Mouse (Mus musculus): ENCODE data around the gene Gse1.

DNA sequence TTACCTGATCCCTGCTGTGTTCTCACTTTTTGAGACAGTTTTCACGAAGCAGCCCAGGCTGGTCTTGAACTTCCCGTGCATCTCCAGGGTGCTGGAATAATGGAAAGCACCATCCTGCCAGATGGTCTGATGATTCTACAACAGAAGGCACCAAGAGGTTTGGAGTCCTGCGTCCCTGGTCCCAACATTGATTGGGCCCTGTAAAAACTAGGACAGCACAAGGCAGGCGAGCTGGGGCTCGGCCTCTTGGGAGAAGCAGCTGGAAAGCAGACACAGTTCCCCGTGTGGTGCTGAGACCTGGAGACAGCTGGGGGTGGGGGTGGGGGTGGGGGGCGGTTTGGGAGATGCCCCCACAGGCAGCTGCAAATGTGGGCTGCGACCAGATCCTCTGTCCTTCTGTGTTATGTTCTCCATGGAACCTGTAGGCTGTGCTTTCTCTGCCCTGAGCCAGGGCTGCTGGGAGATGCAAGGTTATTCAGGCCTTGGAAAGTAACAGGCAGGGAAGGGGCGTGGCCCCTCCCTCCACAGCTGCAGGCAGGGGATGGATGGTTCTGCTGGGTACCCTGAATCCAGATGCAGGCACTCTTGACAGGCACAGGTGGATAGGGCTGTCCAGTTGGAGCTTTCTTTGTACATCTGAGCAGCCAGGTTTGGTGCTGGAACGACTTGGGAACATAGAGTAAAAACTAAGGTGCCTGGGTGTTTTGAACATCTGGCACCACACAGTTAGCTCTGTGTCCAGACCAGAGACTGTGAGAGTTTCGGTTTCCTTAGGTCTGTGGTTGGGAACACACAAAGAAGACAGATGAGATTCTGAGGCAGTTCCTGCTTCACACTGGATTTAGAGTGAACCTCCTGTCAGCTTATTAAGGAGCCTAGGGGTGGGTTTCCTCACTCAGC, 3.5 kb upstream of the Gse1 start:
- TF ChIP-seq MEF2A (IDR thresholded peaks at IDR 0.05; ENCODE audit: extremely low read depth, insufficient replicate concordance, low read depth, low read length, poor library complexity, severe bottlenecking) (no peak), POLR2A (IDR thresholded peaks at IDR 0.05; ENCODE audit: control insufficient read depth in 1 of 2, insufficient read depth in 1 of 2, low read depth in 1 of 2, low read length in 2 of 2, poor library complexity in 1 of 2) (no peak), GABPA (IDR thresholded peaks at IDR 0.05; ENCODE audit: low read depth, low read length) (no peak), CHD2 (IDR thresholded peaks at IDR 0.05; ENCODE audit: low read length) (no peak), ELF1 (IDR thresholded peaks at IDR 0.05; ENCODE audit: low read depth, low read length) (no peak), CTCF (IDR thresholded peaks at IDR 0.05 in 2 of 3, conservative IDR thresholded peaks at IDR 0.05 in 1 of 3; ENCODE audit: control insufficient read depth in 1 of 3, insufficient read depth in 1 of 3, low read depth in 2 of 3, low read length in 3 of 3, poor library complexity in 1 of 3, severe bottlenecking in 1 of 3) (no peak), RCOR1 (IDR thresholded peaks at IDR 0.05; ENCODE audit: low read depth, low read length) (no peak), NRF1 (IDR thresholded peaks at IDR 0.05; ENCODE audit: insufficient read depth, low read depth, low read length, poor library complexity, severe bottlenecking) (no peak), NELFE (IDR thresholded peaks at IDR 0.05; ENCODE audit: low read depth, low read length) (no peak), E2F4 (IDR thresholded peaks at IDR 0.05; ENCODE audit: borderline replicate concordance, low read depth, low read length) (no peak), MYC (IDR thresholded peaks at IDR 0.05; ENCODE audit: low read depth, low read length) (no peak), EP300 (IDR thresholded peaks at IDR 0.05; ENCODE audit: low read depth in 1 of 2, low read length in 2 of 2) (no peak), GATA1 (IDR thresholded peaks at IDR 0.05; ENCODE audit: low read depth, low read length) (no peak)

All from MEL (cell line).